Mouse (Mus musculus) ES-Bruce4 (cell line): ENCODE data around the gene Prr15l. TPM values are rescaled to one million over a fixed set of nuclear protein-coding genes. Genes with fewer than 3 reads are reported as not detected.
A peak's percentile ranks its signal among the peaks of the same experiment; 100 is the strongest.

ENCODE experiments used
- H3K27ac ChIP-seq: 2 replicates; pipeline ENCODE4 v1.5.1; 2012; ENCODE audit warnings: low read length, inconsistent platforms; ENCODE audit not compliant: insufficient read depth
- H3K27me3 ChIP-seq: 2 replicates; pipeline ENCODE4 v1.6.1; 2012; ENCODE audit warnings: mild to moderate bottlenecking, low read length, inconsistent platforms; ENCODE audit not compliant: control insufficient read depth, poor library complexity, insufficient read depth, severe bottlenecking
- H3K36me3 ChIP-seq: 2 replicates; pipeline ENCODE4 v1.6.1; 2012; ENCODE audit warnings: inconsistent platforms, mild to moderate bottlenecking, low read length, moderate library complexity; ENCODE audit not compliant: control insufficient read depth, poor library complexity, insufficient read depth, severe bottlenecking
- H3K4me1 ChIP-seq: one replicate; pipeline ENCODE4 v1.8.1; 2011; ENCODE audit warnings: low read length; ENCODE audit not compliant: control insufficient read depth, insufficient read depth
- H3K4me3 ChIP-seq: 2 replicates; pipeline ENCODE4 v1.5.1; 2011; ENCODE audit warnings: low read depth, mild to moderate bottlenecking, low read length
- H3K9ac ChIP-seq: 2 replicates; pipeline ENCODE4 v1.6.1; 2012; ENCODE audit warnings: low read depth, mild to moderate bottlenecking, inconsistent platforms; ENCODE audit not compliant: poor library complexity, severe bottlenecking
- H3K9me3 ChIP-seq: replicated peaks from 2 replicates; pipeline ENCODE4 v1.6.1; 2012; ENCODE audit warnings: mild to moderate bottlenecking, low read length, inconsistent platforms; ENCODE audit not compliant: control insufficient read depth, poor library complexity, insufficient read depth, severe bottlenecking
- CTCF ChIP-seq: IDR thresholded peaks from one replicate; pipeline ENCODE4 v1.8.1; 2011; ENCODE audit warnings: low read depth, low read length
- EP300 ChIP-seq: IDR thresholded peaks from 2 replicates; pipeline ENCODE4 v1.6.1; 2011; ENCODE audit warnings: low read depth, low read length; ENCODE audit not compliant: insufficient read depth
- POLR2A ChIP-seq: IDR thresholded peaks from one replicate; pipeline ENCODE4 v1.8.1; 2011; ENCODE audit warnings: low read length; ENCODE audit not compliant: insufficient read depth
- polyA plus RNA-seq: library from polyadenylated mRNA; stranded (reverse); fragments of >200 nt; gene quantifications from 2 replicates; pipeline ENCODE4 v1.2.4, GENCODE M21; 2011; ENCODE audit warnings: low read depth; ENCODE audit not compliant: missing spikeins, insufficient read depth, insufficient read length

Gene Prr15l
- polyA plus RNA-seq = 10.9 and 11.1 TPM in 2 replicates

GRCm38 (mm10) chr11:96928088-96928487 is at the start of gene Prr15l:
Prr15l (plus strand) TSS chr11:96928104.
- Histone ChIP-seq H3K4me3 (peak within 1 kb of the TSS; percentile 36), H3K27ac (peak within 1 kb of the TSS; percentile 58), H3K9ac (peak within 1 kb of the TSS; percentile 24; the same call in 1 of the 2 replicates), H3K36me3 (no peaks in the 10 kb centered on the region), H3K9me3 (no peaks in the 10 kb centered on the region), H3K27me3 (no peaks in the 10 kb centered on the region), H3K4me1 (peaks cover 2% of the 10 kb centered on the region)
- TF ChIP-seq POLR2A (no peak), CTCF (no peak), EP300 (no peak)

GRCm38 (mm10) chr11:96878715-96879114 is 49.2 kb upstream of the Prr15l start:
- Histone ChIP-seq H3K27ac (no peak overlapping the region), H3K27me3 (no peaks in the 10 kb centered on the region), H3K4me3 (no peak overlapping the region), H3K9ac (no peak overlapping the region), H3K36me3 (no peaks in the 10 kb centered on the region), H3K9me3 (no peaks in the 10 kb centered on the region), H3K4me1 (no peaks in the 10 kb centered on the region)
- TF ChIP-seq CTCF = no peak

- Histone ChIP-seq H3K4me1 (no peaks in the 10 kb centered on the region), H3K9ac (no peak overlapping the region)
Observed at GRCm38 (mm10) chr11:96879359-96879758, 48.5 kb upstream of the Prr15l start.

GRCm38 (mm10) chr11:96880296-96880695 is 47.6 kb upstream of the Prr15l start:
- Histone ChIP-seq H3K27me3 (no peaks in the 10 kb centered on the region), H3K4me3 (no peak overlapping the region), H3K4me1 (no peaks in the 10 kb centered on the region), H3K9ac (no peak overlapping the region), H3K36me3 (no peaks in the 10 kb centered on the region), H3K27ac (no peak overlapping the region), H3K9me3 (no peaks in the 10 kb centered on the region)
- TF ChIP-seq POLR2A (no peak), EP300 (no peak), CTCF (no peak)

More at GRCm38 (mm10) chr11:96879359-96879758, 48.5 kb upstream of the Prr15l start:
- no peak overlapping the region for H3K27ac ChIP-seq
- no peaks in the 10 kb centered on the region for H3K36me3 ChIP-seq
- H3K4me3 ChIP-seq = no peak overlapping the region
- TF ChIP-seq CTCF (no peak), POLR2A (no peak), EP300 (no peak)
- H3K9me3 ChIP-seq = no peaks in the 10 kb centered on the region
- H3K27me3 ChIP-seq = no peaks in the 10 kb centered on the region

GRCm38 (mm10) chr11:96885901-96886340 is 42.0 kb upstream of the Prr15l start:
- Histone ChIP-seq H3K27ac (no peak overlapping the region), H3K4me3 (no peak overlapping the region), H3K27me3 (no peaks in the 10 kb centered on the region), H3K9ac (no peak overlapping the region), H3K36me3 (no peaks in the 10 kb centered on the region), H3K4me1 (no peaks in the 10 kb centered on the region), H3K9me3 (no peaks in the 10 kb centered on the region)
- TF ChIP-seq EP300 (no peak), POLR2A (no peak), CTCF (no peak)

- no peak overlapping the region for H3K27ac ChIP-seq
- no peaks in the 10 kb centered on the region for H3K9me3 ChIP-seq
- no peaks in the 10 kb centered on the region for H3K27me3 ChIP-seq
- TF ChIP-seq POLR2A (no peak), EP300 (no peak), CTCF (no peak)
- H3K9ac ChIP-seq = no peak overlapping the region
- no peak overlapping the region for H3K4me3 ChIP-seq
- no peaks in the 10 kb centered on the region for H3K4me1 ChIP-seq
- H3K36me3 ChIP-seq = no peaks in the 10 kb centered on the region
Observed at GRCm38 (mm10) chr11:96886942-96887546, 40.9 kb upstream of the Prr15l start.
